Mouse (Mus musculus) neutrophil, adult 83 days (primary cell): ENCODE results near the gene Mrpl42. TPM values are rescaled to one million over a fixed set of nuclear protein-coding genes. Genes with fewer than 3 reads are reported as not detected.

Experiments used
- total RNA-seq, 2 experiments: library from RNA; stranded (reverse); gene quantifications; one replicate each; pipeline ENCODE4 v1.2.4; 2023

Gene Mrpl42
- 10 to 100 TPM; 33.8 to 39.9 TPM for total RNA-seq

DNA sequence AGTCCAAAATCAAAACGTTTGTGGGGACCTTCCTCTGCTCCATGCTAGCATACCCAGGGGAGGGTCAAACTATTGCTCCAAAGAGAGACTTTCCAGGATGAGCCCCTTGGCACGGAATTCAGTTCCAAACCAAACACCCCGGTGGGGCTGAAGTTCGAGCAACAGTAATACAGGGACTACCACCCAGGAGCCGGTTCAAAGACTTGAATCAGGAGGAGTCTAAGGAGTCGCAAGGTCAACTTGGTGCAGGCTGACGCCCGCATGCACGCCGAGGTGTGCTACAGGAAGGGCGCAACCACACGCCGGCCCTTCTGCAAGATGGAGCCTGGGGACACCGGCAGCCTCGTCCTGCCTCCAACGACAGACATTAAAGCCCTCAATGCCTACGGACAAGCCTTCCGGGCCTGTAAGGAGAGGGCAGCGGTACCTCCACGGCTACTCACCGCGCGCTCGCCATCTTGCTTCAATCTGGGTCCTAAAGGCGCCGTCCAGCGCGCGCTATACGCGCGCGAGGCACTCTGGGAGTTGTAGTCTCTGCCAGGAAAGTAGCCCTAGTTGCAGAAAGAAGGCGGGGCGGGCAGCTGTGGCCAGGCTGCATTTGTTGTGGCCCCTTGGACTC is at the start of gene Mrpl42:
TSS of gene Mrpl42 (minus strand) at position 478 of the 619 bp plus-strand sequence.

DNA sequence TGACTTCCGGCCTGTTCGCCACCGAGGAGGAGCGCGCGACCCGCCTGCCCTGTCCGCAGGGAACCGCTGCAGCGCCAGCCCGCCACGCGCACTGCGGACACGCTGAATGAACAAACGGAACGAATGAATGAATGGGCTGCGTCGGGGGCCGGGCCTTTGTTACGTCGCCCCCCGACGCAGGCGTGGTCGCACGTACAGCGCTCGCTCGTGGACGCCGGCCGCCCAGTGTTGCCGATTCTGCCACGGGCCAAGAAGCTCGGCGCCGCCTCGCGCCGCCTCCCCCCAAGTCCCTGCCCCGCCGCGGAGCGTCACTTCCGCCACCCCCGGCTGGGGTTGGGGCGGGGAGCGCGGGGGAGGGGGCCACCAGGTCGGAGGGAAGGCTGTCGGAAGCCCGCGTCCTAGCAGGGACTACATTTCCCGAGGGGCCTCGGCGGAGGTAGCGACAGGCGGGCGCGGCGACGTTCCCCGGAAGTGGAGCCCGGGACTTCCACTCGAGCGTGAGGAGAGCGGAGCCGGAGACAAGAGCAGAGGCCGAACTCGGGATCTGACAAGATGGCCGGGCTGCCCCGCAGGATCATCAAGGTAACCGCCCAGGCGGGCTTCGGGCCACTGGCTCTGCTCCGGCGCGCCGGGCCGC is 13.0 kb upstream of the Mrpl42 start, which contains the start of gene Ube2n:
TSS of gene Ube2n (plus strand) at position 490 of the 637 bp plus-strand sequence.

Other genes with a start within 250 kb of the Mrpl42 start
- gene Cradd, start 177.8 kb downstream of the Mrpl42 start, total RNA-seq, result 1 to 10 TPM; 8.1 to 8.3 TPM
- 1 to 10 TPM in 1 of 2 experiments, under 1 TPM in 1; 0.53 to 1.5 TPM for gene Socs2, start 84.8 kb downstream of the Mrpl42 start, total RNA-seq
- 10 to 100 TPM; 66.7 to 74.8 TPM for gene Ube2n, start 13.2 kb upstream of the Mrpl42 start, total RNA-seq
- 100 to 1,000 TPM; 196 to 210 TPM for gene Nudt4, start 62.2 kb upstream of the Mrpl42 start, total RNA-seq
- gene Anapc15-ps, start 171.5 kb upstream of the Mrpl42 start, total RNA-seq, result not detected